Mouse (Mus musculus) embryo, embryonic 9.5 days (tissue): ENCODE measurements around the gene Olfr59.

Source experiments
- DNase-seq: peaks from one replicate; pipeline ENCODE4 v3.0.0-alpha.2; 2017; ENCODE audit errors: extremely low spot score

Olfr59 gene

DNA sequence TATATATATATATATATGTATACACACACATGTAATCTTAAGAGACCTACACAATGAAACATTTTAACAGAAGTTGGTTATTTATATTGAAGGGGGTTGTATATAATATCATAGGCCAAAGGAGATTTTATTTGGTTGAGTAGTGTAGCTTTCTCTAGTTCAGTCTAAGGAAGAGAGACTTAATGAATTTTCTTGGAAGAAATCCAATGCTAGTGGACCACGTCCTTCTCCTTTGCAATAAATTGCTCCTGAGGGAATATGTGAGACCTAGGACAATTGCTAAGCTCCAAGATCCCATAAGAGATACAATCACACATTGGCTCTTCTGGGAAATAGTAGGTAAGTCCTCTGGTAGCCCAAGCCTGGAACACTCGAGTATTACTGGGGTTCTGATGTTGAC is at the start of gene Olfr59:
Olfr59 (plus strand) TSS at position 301 of the 400 bp plus-strand sequence.
- no peak for DNase-seq

DNA sequence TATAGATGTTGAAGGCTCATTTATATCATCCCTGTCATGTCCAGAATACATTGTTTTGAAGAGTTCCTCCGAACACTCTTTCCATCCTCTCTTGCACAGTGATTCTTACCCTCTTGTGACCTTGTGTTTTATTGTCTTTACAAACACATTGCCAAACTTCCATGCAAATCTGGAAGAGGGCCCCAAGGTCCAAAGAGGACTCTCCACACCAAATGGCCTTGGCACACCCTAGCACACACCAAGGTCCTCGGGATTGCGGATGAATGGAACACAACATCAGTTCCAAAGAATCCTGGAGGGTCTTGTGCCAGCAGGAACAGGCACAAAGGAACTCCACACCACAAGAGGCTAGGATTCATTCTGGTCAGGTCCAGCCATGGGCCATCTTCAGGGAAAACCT is 42.3 kb upstream of the Olfr59 start:
- no peak for DNase-seq

DNA sequence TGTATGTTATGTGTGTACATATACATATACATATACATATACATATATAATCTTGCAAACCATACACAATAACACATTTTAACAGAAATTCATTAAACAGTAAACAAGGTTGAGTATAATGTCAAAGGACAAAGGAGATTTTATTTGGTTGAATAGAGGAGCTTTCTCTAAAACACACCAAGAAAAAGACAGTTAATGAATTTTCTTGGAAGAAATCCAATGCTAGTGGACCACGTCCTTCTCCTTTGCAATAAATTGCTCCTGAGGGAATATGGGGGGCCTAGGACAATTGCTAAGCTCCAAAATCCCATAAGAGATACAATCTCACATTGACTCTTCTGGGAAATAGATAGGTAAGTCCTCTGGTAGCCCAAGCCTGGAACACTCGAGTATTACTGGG is 24.0 kb upstream of the Olfr59 start, which contains the start of gene Olfr406:
Olfr406 (plus strand) TSS at position 301 of the 400 bp plus-strand sequence.
- DNase-seq, result no peak

DNA sequence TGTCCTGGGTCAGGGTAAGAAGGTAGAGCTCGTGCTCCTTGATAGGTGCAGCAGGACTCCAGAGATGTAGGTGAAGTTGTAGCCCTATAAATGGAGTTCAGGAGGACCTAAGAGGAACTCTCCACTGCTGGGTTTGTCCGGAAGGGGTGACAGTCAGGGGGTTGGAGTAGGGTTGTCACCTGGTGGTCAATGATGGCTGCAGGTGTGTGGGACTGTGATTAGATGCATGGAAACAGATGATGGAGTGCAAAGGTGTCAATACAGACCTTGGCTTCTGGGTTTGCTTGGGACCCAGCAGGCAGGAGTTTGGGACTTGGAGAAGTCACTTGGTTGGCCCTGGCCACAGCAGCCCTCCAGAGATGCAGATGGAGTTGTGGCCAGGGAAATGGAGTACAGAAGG is 3.7 kb downstream of the Olfr59 start:
- no peak for DNase-seq

DNA sequence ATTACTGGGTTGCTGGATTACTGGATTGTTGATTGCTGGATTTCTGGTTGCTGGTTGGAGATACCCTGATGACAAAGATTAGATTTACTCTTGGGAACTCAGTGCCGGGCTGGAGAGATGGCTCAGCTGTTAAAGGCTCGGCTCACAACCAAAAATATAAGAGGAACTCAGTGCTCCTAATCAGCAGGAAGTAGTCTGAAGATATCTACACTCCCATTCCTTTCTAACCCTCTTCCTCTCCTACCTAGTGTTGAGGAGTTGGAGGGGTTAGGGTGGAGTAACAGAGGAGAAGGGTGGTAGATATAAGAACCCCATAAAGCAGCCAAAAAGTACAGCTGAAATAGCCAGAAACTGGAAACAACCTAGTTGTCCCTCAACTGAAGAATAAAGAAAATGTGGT is 42.5 kb downstream of the Olfr59 start:
- no peak for DNase-seq

DNA sequence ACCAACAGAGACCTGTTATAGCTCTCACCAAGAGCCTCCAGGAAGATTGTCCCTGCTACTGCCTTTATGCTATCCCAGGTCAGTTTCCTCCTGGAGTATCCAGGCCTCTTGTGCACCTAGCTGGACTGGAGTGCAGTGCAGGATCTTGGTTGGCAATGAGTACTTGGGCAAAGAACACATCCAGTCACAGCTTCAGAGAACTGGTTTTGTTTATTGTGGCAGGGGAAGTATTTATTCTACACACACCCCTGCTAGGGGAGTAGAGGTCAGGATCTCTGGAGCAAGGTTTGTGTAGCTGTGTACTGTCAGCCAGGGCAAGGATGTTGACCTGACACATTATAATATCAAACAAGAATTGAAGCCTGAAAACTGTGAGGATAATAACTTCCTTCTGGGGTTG is 45.2 kb downstream of the Olfr59 start:
- no peak for DNase-seq

DNA sequence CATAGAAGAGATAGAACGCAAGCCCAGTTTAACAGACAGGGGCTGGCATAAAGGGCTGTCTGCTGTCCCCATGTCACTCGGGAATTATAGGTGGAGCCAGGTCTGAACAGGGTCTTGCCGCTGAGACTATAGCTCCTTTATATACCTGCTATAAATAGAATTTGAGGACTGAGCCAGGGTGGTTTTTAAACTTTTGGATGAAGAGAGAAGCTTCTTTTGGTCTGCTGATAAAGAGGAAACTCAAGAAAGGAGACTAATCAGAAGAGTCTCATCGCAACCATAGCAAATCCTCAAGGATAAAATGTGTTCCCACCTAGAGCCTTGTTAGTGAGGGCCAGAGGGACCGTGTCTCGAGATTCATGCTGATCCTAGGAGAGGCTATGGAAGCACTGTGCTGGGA is 54.4 kb downstream of the Olfr59 start, which contains the start of gene Olfr410:
Olfr410 (minus strand) TSS at position 101 of the 400 bp plus-strand sequence.
- DNase-seq, result no peak
